In the genomic region with DNA sequence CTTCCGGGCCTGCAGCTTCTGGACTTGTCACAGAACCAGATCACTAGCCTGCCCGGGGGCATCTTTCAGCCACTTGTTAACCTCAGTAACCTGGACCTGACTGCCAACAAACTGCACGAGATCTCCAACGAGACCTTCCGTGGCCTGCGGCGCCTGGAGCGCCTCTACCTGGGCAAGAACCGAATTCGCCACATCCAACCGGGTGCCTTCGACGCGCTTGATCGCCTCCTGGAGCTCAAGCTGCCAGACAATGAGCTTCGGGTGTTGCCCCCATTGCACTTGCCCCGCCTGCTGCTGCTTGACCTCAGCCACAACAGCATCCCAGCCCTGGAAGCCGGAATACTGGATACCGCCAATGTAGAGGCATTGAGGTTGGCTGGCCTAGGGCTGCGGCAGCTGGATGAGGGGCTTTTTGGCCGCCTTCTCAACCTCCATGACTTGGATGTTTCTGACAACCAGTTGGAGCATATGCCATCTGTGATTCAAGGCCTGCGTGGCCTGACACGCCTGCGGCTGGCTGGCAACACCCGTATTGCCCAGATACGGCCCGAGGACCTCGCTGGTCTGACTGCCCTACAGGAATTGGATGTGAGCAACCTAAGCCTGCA, we compare ENCODE assay signal across 15 mouse cellular contexts. TPM values are rescaled to one million over a fixed set of nuclear protein-coding genes. Genes with fewer than 3 reads are reported as not detected.
DNase-seq lines count a peak whose midpoint lies in the region; ATAC-seq lines count a peak whose summit lies in the region.
"Had no signal": no experiment of that assay in that cellular context is flagged by ENCODE, and none has a peak within 500 bp of the region (broad histone marks: within the 10 kb centered on the region; RNA-seq: fewer than 3 reads in every experiment).

No protein-coding gene starts in this region.

- H3K9me3 ChIP-seq in heart, embryonic 11.5 days (replicated peaks; ENCODE audit: control insufficient read depth, low read length): no peaks in the 10 kb centered on the region
- no peaks in the 10 kb centered on the region for H3K9me3 ChIP-seq in kidney, embryonic 15.5 days (replicated peaks)
- H3K9me3 ChIP-seq: midbrain, embryonic 10.5 days; neural tube, embryonic 13.5 days had no signal

- H3K9ac ChIP-seq in heart, embryonic 11.5 days (ENCODE audit: low read depth, low read length): no peak overlapping the region
- no peak overlapping the region for H3K9ac ChIP-seq in kidney, embryonic 15.5 days
- H3K9ac ChIP-seq: forebrain, postnatal 0 days; neural tube, embryonic 13.5 days had no signal

- H3K4me1 ChIP-seq in heart, embryonic 11.5 days (ENCODE audit: control insufficient read depth, insufficient read depth, low read length): peaks cover 56% of the 10 kb centered on the region
- H3K4me1 ChIP-seq in kidney, embryonic 15.5 days: peaks cover 71% of the 10 kb centered on the region

- DNase-seq in heart, postnatal 4 days: peak; percentile 9
- peak; percentile 45 for DNase-seq in testis, postnatal 10 days (ENCODE audit: low spot score)
- no peak for DNase-seq in testis, postnatal 14 days (ENCODE audit: low spot score)
- no peak for DNase-seq in spleen, postnatal 4 days (ENCODE audit: low spot score in 2 of 2)
- DNase-seq: cerebellum, adult 8-10 months; forebrain, postnatal 0 days; liver; right cerebral cortex, postnatal 14 days; thymus, postnatal 4 days had no signal

- no peak overlapping the region for H3K27ac ChIP-seq in heart, embryonic 11.5 days (ENCODE audit: low read depth, low read length)
- H3K27ac ChIP-seq in kidney, embryonic 15.5 days: peak overlapping the region; percentile 85

- no peaks in the 10 kb centered on the region for H3K27me3 ChIP-seq in heart, embryonic 11.5 days (ENCODE audit: control insufficient read depth, insufficient read depth, low read length)
- H3K27me3 ChIP-seq in kidney, embryonic 15.5 days: no peaks in the 10 kb centered on the region
- H3K27me3 ChIP-seq: neural tube, embryonic 13.5 days had no signal

- peaks cover 30% of the 10 kb centered on the region for H3K36me3 ChIP-seq in heart, embryonic 11.5 days (ENCODE audit: control insufficient read depth, insufficient read depth, low read length)
- H3K36me3 ChIP-seq in kidney, embryonic 15.5 days: peaks cover 80% of the 10 kb centered on the region

- 91% methylated on average over 28 of the region's 28 CpGs for WGBS in heart, embryonic 11.5 days (ENCODE audit: insufficient replicate concordance)
- 72% methylated on average over 28 of the region's 28 CpGs for WGBS in kidney, embryonic 15.5 days

- H3K4me3 ChIP-seq in heart, embryonic 11.5 days (ENCODE audit: low read depth, low read length): no peak overlapping the region
- H3K4me3 ChIP-seq in kidney, embryonic 15.5 days (replicated peaks): no peak overlapping the region
- H3K4me3 ChIP-seq: midbrain, embryonic 10.5 days; neural tube, embryonic 13.5 days had no signal

- ATAC-seq in heart, embryonic 11.5 days (replicated peaks; ENCODE audit: insufficient number of reproducible peaks, low FRiP score, low TSS enrichment): no peak
- no peak for ATAC-seq in kidney, embryonic 15.5 days (replicated peaks; ENCODE audit: low FRiP score)
- no peak for ATAC-seq in erythroid progenitor cell, adult 5-6 weeks (replicated peaks; ENCODE audit: low FRiP score, poor library complexity, severe bottlenecking)
- ATAC-seq: forebrain, postnatal 0 days; lung, postnatal 0 days had no signal

- H3K4me2 ChIP-seq in heart, embryonic 11.5 days: no peak overlapping the region
- no peak overlapping the region for H3K4me2 ChIP-seq in kidney, embryonic 15.5 days
- H3K4me2 ChIP-seq: neural tube, embryonic 13.5 days had no signal

RNA-seq across cellular contexts. Expression of gene Dnaja3, which starts 8.7 kb away (rescaled TPM):
- total RNA-seq in heart, postnatal 4 days (2021): 10 to 100 TPM; 82.7 to 84.7 TPM
- polyA plus RNA-seq in heart, embryonic 11.5 days (2014; fragmentation: Nextera tagmentation; extraction: Ambion mirVana): 63.6 and 72.6 TPM in 2 replicates
- polyA plus RNA-seq in kidney, embryonic 15.5 days (2015; fragmentation: Nextera tagmentation; extraction: Ambion mirVana): 77.7 and 81.4 TPM in 2 replicates
- 10.1 and 12.6 TPM in 2 replicates for total RNA-seq in erythroid progenitor cell, adult 5-6 weeks (2015; ENCODE audit: low replicate concordance)
- 10.9 and 14.3 TPM in 2 replicates for total RNA-seq in erythroid progenitor cell, adult 5-6 weeks (2017; ENCODE audit: low replicate concordance)

RNA-seq across cellular contexts. Expression of gene Vasn, which starts 8.8 kb away (rescaled TPM):
- total RNA-seq in heart, postnatal 4 days (2021): 10 to 100 TPM; 17.7 to 18.2 TPM
- polyA plus RNA-seq in heart, embryonic 11.5 days (2014; fragmentation: Nextera tagmentation; extraction: Ambion mirVana): 9.5 and 10.6 TPM in 2 replicates
- 22.7 and 23.5 TPM in 2 replicates for polyA plus RNA-seq in kidney, embryonic 15.5 days (2015; fragmentation: Nextera tagmentation; extraction: Ambion mirVana)
- total RNA-seq in erythroid progenitor cell, adult 5-6 weeks (2015; ENCODE audit: low replicate concordance): not detected in 2 replicates
- not detected in 2 replicates for total RNA-seq in erythroid progenitor cell, adult 5-6 weeks (2017; ENCODE audit: low replicate concordance)

RNA-seq across cellular contexts. Expression of gene Pam16, which starts 23.7 kb away (rescaled TPM):
- total RNA-seq in heart, postnatal 4 days (2021): 10 to 100 TPM; 89.5 to 92.6 TPM
- polyA plus RNA-seq in heart, embryonic 11.5 days (2014; fragmentation: Nextera tagmentation; extraction: Ambion mirVana): 119 and 134 TPM in 2 replicates
- polyA plus RNA-seq in kidney, embryonic 15.5 days (2015; fragmentation: Nextera tagmentation; extraction: Ambion mirVana): 90.1 and 92.6 TPM in 2 replicates
- total RNA-seq in erythroid progenitor cell, adult 5-6 weeks (2015; ENCODE audit: low replicate concordance): 9.4 and 16.8 TPM in 2 replicates
- total RNA-seq in erythroid progenitor cell, adult 5-6 weeks (2017; ENCODE audit: low replicate concordance): 3.9 and 9.6 TPM in 2 replicates

RNA-seq across cellular contexts. Expression of gene Coro7, which starts 31.1 kb away (rescaled TPM):
- total RNA-seq in heart, postnatal 4 days (2021): 10 to 100 TPM; 24.1 to 26.5 TPM
- 12.1 and 12.4 TPM in 2 replicates for polyA plus RNA-seq in heart, embryonic 11.5 days (2014; fragmentation: Nextera tagmentation; extraction: Ambion mirVana)
- polyA plus RNA-seq in kidney, embryonic 15.5 days (2015; fragmentation: Nextera tagmentation; extraction: Ambion mirVana): 19.8 and 22.0 TPM in 2 replicates
- total RNA-seq in erythroid progenitor cell, adult 5-6 weeks (2015; ENCODE audit: low replicate concordance): 19.8 and 36.5 TPM in 2 replicates
- total RNA-seq in erythroid progenitor cell, adult 5-6 weeks (2017; ENCODE audit: low replicate concordance): 7.3 and 14.8 TPM in 2 replicates

RNA-seq across cellular contexts. Expression of gene Glis2, which starts 54.0 kb away (rescaled TPM):
- 10 to 100 TPM; 35.3 to 43.8 TPM for total RNA-seq in heart, postnatal 4 days (2021)
- 19.3 and 23.3 TPM in 2 replicates for polyA plus RNA-seq in heart, embryonic 11.5 days (2014; fragmentation: Nextera tagmentation; extraction: Ambion mirVana)
- polyA plus RNA-seq in kidney, embryonic 15.5 days (2015; fragmentation: Nextera tagmentation; extraction: Ambion mirVana): 41.2 and 43.8 TPM in 2 replicates
- total RNA-seq in erythroid progenitor cell, adult 5-6 weeks (2015; ENCODE audit: low replicate concordance): not detected in 2 replicates
- total RNA-seq in erythroid progenitor cell, adult 5-6 weeks (2017; ENCODE audit: low replicate concordance): not detected in 2 replicates

Comparison
In these comparisons a context has a peak if more than half of its experiments do, and no peak if none do; other contexts are left out.
1. DNase-seq: peak in heart, postnatal 4 days (single experiment) and testis, postnatal 10 days (single experiment); none in testis, postnatal 14 days (single experiment) and spleen, postnatal 4 days (0 of 2).
2. RNA of gene Dnaja3, which starts 8.7 kb away (total RNA-seq): 82.7 to 84.7 TPM in heart, postnatal 4 days; 10.1 to 14.3 TPM in erythroid progenitor cell, adult 5-6 weeks; every median in the first group is over 4 times any median in the second.
3. RNA of gene Vasn, which starts 8.8 kb away (total RNA-seq): 17.7 to 18.2 TPM in heart, postnatal 4 days; not detected in erythroid progenitor cell, adult 5-6 weeks; every median in the first group is over 10 times any median in the second.
4. RNA of gene Pam16, which starts 23.7 kb away (total RNA-seq): 89.5 to 92.6 TPM in heart, postnatal 4 days; 3.9 to 16.8 TPM in erythroid progenitor cell, adult 5-6 weeks; every median in the first group is over 4 times any median in the second.